Mouse (Mus musculus): ENCODE measurements at regions not wholly inside any gene's neighbourhood (a gene's known extent, or its start where the extent isn't known, plus 50 kb on each side); places are given as distances from the start of the nearest gene placed in this dataset.
A peak's percentile ranks its signal among the peaks of the same experiment; 100 is the strongest.

- 40% methylated on average over 5 of the region's 5 CpGs for WGBS
- no peaks in the 10 kb centered on the region for H3K36me3 ChIP-seq (replicated peaks)
- H3K27me3 ChIP-seq (ENCODE audit: poor library complexity, severe bottlenecking) = no peaks in the 10 kb centered on the region
- DNase-seq (ENCODE audit: extremely low spot score, low spot score) = no peak
- peaks cover 29% of the 10 kb centered on the region for H3K4me1 ChIP-seq
- peak overlapping the region; percentile 56; the same call in 1 of the 2 replicates for H3K27ac ChIP-seq
- H3K9me3 ChIP-seq = no peaks in the 10 kb centered on the region; the same call in 1 of the 2 replicates
- no peak overlapping the region for H3K4me3 ChIP-seq
Observed at GRCm38 (mm10) chr9:41237265-41237664, 75.8 kb upstream of the Ubash3b start.

DNA sequence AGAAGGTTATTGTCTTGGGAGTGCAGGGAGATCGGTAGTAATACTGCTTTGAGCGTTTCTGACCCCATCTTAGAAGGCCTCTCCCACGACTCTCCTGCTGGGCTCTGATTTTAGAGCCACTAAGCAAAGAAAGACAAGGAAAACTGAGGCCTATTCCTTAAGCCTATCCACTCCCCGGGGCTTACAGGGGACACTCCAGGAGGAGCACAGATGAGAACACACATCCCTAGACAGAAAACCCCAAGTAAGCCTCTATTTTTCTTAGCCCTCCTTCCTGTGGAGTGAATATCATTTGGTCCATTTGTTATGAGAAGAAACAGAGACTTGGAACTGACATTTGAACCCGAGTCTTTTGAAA, 67.7 kb upstream of the Ubash3b start:
- no peak for DNase-seq (ENCODE audit: extremely low spot score, low spot score)
- peak overlapping the region; percentile 94 for H3K27ac ChIP-seq
- no peaks in the 10 kb centered on the region for H3K36me3 ChIP-seq (replicated peaks)
- 6% methylated on average over 5 of the region's 5 CpGs for WGBS
- peak overlapping the region; percentile 50 for H3K4me3 ChIP-seq
- peaks cover 32% of the 10 kb centered on the region for H3K4me1 ChIP-seq
- no peaks in the 10 kb centered on the region for H3K9me3 ChIP-seq
- H3K27me3 ChIP-seq (ENCODE audit: poor library complexity, severe bottlenecking) = no peaks in the 10 kb centered on the region

DNA sequence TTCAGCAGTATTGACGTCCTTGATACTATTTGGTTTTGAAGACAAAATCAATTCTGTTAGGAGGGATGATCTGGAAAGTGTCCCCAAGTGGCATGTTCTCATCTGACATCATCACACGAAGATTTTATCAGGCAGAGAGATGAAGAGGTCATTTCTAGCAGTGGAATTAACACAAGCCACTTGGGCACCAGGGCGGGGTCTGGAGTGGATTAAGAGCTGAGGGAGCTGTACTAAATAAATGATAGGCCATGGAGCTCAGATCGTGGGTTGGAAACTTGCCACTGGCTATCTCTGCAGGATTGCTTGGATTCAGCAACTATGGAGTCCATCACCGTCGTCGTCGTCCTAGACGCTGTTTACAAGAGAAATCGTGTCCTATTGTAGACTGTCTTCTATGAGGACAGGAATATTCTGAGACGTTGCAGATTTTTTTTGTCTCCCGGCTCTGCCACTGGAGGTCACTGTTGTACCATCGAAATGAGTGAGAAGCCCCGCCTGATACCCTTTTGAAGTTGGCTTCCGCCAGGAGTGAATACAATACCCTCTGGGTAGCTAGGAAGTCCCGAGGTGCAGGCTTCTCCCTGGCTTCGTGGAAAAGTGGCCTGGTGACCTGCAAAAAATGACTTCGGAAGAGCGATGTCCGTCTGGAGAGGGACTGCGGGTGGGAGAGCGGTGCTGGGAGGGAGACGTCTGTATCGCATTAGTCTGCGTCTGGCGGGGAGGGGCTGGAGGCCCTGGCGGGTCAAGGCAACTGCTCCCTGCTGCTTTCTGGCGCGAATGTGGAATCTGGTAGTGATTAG, 67.1 kb upstream of the Ubash3b start:
- Histone ChIP-seq H3K4me1 (peaks cover 38% of the 10 kb centered on the region), H3K9me3 (no peaks in the 10 kb centered on the region), H3K27me3 (ENCODE audit: poor library complexity, severe bottlenecking) (no peaks in the 10 kb centered on the region), H3K4me3 (peak overlapping the region; percentile 50), H3K27ac (peak overlapping the region; percentile 94), H3K36me3 (replicated peaks) (no peaks in the 10 kb centered on the region)
- 5% methylated on average over 29 of the region's 29 CpGs for WGBS
- DNase-seq (ENCODE audit: extremely low spot score, low spot score) = peak; percentile 92

GRCm38 (mm10) chr9:41223406-41223805, 61.9 kb upstream of the Ubash3b start:
- Histone ChIP-seq H3K9me3 (no peaks in the 10 kb centered on the region), H3K36me3 (replicated peaks) (no peaks in the 10 kb centered on the region), H3K4me1 (peaks cover 26% of the 10 kb centered on the region), H3K4me3 (no peak overlapping the region), H3K27me3 (ENCODE audit: poor library complexity, severe bottlenecking) (peaks cover 10% of the 10 kb centered on the region; the same call in 1 of the 2 replicates), H3K27ac (peak overlapping the region; percentile 27; the same call in 1 of the 2 replicates)
- no peak for DNase-seq (ENCODE audit: extremely low spot score, low spot score)
- WGBS = 66% methylated on average over 11 of the region's 11 CpGs

GRCm38 (mm10) chr9:41222346-41223015, 61.0 kb upstream of the Ubash3b start:
- no peak overlapping the region for H3K27ac ChIP-seq
- peaks cover 13% of the 10 kb centered on the region; the same call in 1 of the 2 replicates for H3K27me3 ChIP-seq (ENCODE audit: poor library complexity, severe bottlenecking)
- no peaks in the 10 kb centered on the region for H3K9me3 ChIP-seq
- no peak for DNase-seq (ENCODE audit: extremely low spot score, low spot score)
- no peak overlapping the region for H3K4me3 ChIP-seq
- 91% methylated on average over 16 of the region's 16 CpGs for WGBS
- H3K4me1 ChIP-seq = peaks cover 17% of the 10 kb centered on the region
- H3K36me3 ChIP-seq (replicated peaks) = no peaks in the 10 kb centered on the region

GRCm38 (mm10) chr9:41221110-41221790, 59.8 kb upstream of the Ubash3b start:
- H3K27me3 ChIP-seq (ENCODE audit: poor library complexity, severe bottlenecking) = peaks cover 13% of the 10 kb centered on the region; the same call in 1 of the 2 replicates
- H3K36me3 ChIP-seq (replicated peaks) = no peaks in the 10 kb centered on the region
- 79% methylated on average over 4 of the region's 4 CpGs for WGBS
- H3K27ac ChIP-seq = no peak overlapping the region
- H3K4me3 ChIP-seq = no peak overlapping the region
- peaks cover 26% of the 10 kb centered on the region for H3K4me1 ChIP-seq
- no peak for DNase-seq (ENCODE audit: extremely low spot score, low spot score)
- no peaks in the 10 kb centered on the region for H3K9me3 ChIP-seq

GRCm38 (mm10) chr9:41220105-41220669, 58.7 kb upstream of the Ubash3b start:
- H3K9me3 ChIP-seq = no peaks in the 10 kb centered on the region
- WGBS = 91% methylated on average over 3 of the region's 3 CpGs
- no peak overlapping the region for H3K27ac ChIP-seq
- H3K4me3 ChIP-seq = no peak overlapping the region
- H3K36me3 ChIP-seq (replicated peaks) = no peaks in the 10 kb centered on the region
- H3K4me1 ChIP-seq = peaks cover 36% of the 10 kb centered on the region
- DNase-seq (ENCODE audit: extremely low spot score, low spot score) = no peak
- H3K27me3 ChIP-seq (ENCODE audit: poor library complexity, severe bottlenecking) = peaks cover 14% of the 10 kb centered on the region; the same call in 1 of the 2 replicates

GRCm38 (mm10) chr9:41218702-41219101, 57.2 kb upstream of the Ubash3b start:
- Histone ChIP-seq H3K36me3 (replicated peaks) (no peaks in the 10 kb centered on the region), H3K27ac (no peak overlapping the region), H3K27me3 (ENCODE audit: poor library complexity, severe bottlenecking) (peaks cover 19% of the 10 kb centered on the region; the same call in 1 of the 2 replicates), H3K4me1 (peaks cover 36% of the 10 kb centered on the region), H3K4me3 (no peak overlapping the region), H3K9me3 (no peaks in the 10 kb centered on the region)
- no peak for DNase-seq (ENCODE audit: extremely low spot score, low spot score)
- WGBS = 91% methylated on average over 6 of the region's 6 CpGs

DNA sequence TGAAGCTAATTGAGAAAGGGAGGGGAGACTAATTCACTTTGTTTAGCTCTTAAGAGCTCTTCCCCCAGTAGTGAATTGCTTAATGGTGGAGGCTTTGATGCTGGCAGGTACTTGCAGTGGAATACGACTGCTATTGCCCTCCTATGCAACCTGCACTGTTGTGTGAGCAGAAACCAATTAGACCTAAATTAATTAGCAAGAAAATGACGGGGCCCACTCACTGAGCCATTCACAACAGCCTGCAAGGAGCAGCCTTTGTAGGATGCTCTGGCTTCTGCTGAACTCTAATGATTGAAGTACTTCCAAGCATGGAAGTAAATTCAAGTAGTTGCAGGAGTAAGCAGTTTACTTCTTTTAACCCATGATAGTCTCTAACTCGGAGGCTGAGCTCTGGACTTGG, 54.8 kb upstream of the Ubash3b start:
- Histone ChIP-seq H3K36me3 (replicated peaks) (no peaks in the 10 kb centered on the region), H3K4me1 (peaks cover 48% of the 10 kb centered on the region), H3K27me3 (ENCODE audit: poor library complexity, severe bottlenecking) (peaks cover 19% of the 10 kb centered on the region; the same call in 1 of the 2 replicates), H3K4me3 (no peak overlapping the region), H3K27ac (peak overlapping the region; percentile 36), H3K9me3 (no peaks in the 10 kb centered on the region)
- no peak for DNase-seq (ENCODE audit: extremely low spot score, low spot score)
- WGBS = 28% methylated on average over 3 of the region's 3 CpGs

GRCm38 (mm10) chr9:41215026-41215425, 53.5 kb upstream of the Ubash3b start:
- no peak overlapping the region for H3K4me3 ChIP-seq
- H3K27me3 ChIP-seq (ENCODE audit: poor library complexity, severe bottlenecking) = peaks cover 19% of the 10 kb centered on the region; the same call in 1 of the 2 replicates
- H3K27ac ChIP-seq = 0 out of 2 replicates have a peak overlapping the region, but pooled peaks have one; percentile 31
- H3K36me3 ChIP-seq (replicated peaks) = no peaks in the 10 kb centered on the region
- DNase-seq (ENCODE audit: extremely low spot score, low spot score) = no peak
- H3K4me1 ChIP-seq = peaks cover 51% of the 10 kb centered on the region
- WGBS = 91% methylated on average over 5 of the region's 5 CpGs
- H3K9me3 ChIP-seq = no peaks in the 10 kb centered on the region

- peaks cover 6% of the 10 kb centered on the region; the same call in 1 of the 2 replicates for H3K27me3 ChIP-seq (ENCODE audit: poor library complexity, severe bottlenecking)
- H3K9me3 ChIP-seq = no peaks in the 10 kb centered on the region
- peak overlapping the region; percentile 81 for H3K27ac ChIP-seq
- no peaks in the 10 kb centered on the region for H3K36me3 ChIP-seq (replicated peaks)
- DNase-seq (ENCODE audit: extremely low spot score, low spot score) = no peak
- 0 out of 2 replicates have a peak overlapping the region, but pooled peaks have one; percentile 29 for H3K4me3 ChIP-seq
- WGBS = 60% methylated on average over 14 of the region's 14 CpGs
- peaks cover 51% of the 10 kb centered on the region for H3K4me1 ChIP-seq
Observed at GRCm38 (mm10) chr9:41212943-41213529, 51.5 kb upstream of the Ubash3b start.

DNA sequence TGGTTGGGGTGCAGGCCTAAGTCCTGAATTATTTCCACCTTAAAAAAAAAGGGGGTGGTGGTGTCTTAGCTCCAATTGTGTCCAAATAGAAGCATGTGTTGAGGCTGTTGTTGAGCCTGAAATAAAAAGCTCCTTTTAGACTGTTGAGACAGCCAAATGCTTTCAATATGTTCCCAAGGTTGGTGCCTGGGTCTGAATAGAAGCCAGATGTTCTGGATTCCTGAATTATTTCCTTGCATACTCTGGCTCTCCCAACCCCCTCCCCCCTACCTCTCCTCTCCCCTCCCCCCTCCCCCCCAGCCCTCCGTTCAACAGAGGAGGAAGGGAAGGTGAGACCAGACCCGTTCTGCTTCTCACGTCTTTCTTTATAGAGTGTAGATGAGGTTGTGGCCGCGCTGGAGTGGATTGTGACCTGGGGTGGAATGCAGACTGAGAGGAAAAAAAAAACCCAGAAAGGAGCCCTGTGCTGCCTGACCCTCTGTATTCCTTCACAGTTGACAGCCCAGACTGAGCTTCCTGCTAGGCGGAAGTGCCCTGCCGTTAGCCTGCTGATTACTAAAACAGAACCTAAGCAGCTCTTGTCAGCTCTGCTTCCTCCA, 50.9 kb upstream of the Ubash3b start:
- no peaks in the 10 kb centered on the region for H3K9me3 ChIP-seq
- 2% methylated on average over 7 of the region's 7 CpGs for WGBS
- H3K4me3 ChIP-seq = peak overlapping the region; percentile 29
- peak; percentile 56 for DNase-seq (ENCODE audit: extremely low spot score, low spot score)
- H3K27me3 ChIP-seq (ENCODE audit: poor library complexity, severe bottlenecking) = peaks cover 6% of the 10 kb centered on the region; the same call in 1 of the 2 replicates
- peaks cover 51% of the 10 kb centered on the region for H3K4me1 ChIP-seq
- H3K36me3 ChIP-seq (replicated peaks) = no peaks in the 10 kb centered on the region
- H3K27ac ChIP-seq = peak overlapping the region; percentile 81

Measured in forebrain, embryonic 10.5 days (tissue).